Mouse (Mus musculus): Measurements from ENCODE around the gene Thsd4.

Gene Thsd4

GRCm38 (mm10) chr9:60521806-60522264 is at the start of gene Thsd4:
Gene Thsd4, minus strand, starts transcription at chr9:60522046.
- peak; percentile 66; the same call in 1 of the 2 replicates for ATAC-seq (ENCODE audit: insufficient number of reproducible peaks, low FRiP score, low TSS enrichment)

GRCm38 (mm10) chr9:60571041-60571440 is 49.2 kb upstream of the Thsd4 start:
- ATAC-seq (ENCODE audit: insufficient number of reproducible peaks, low FRiP score, low TSS enrichment) = no peak

DNA sequence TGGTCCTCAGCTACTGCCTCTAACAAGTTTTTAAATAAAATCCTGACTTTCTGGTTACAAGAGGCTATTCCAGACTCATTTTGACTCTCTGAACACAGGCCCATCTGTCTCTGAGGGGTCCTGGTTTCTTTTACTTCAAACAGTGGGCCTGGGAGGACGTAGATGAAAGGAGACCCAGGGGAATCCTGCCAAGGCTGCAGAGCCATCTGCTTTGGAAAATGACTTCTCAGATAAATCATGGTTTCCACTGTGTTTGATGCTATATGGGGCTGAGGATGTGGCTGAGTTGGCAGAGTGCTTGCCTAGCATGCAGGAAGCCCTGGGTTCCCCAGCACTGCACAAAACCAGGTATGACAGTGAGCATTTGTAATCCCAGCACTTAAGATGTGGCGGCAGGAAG is 47.5 kb upstream of the Thsd4 start:
- no peak for ATAC-seq (ENCODE audit: insufficient number of reproducible peaks, low FRiP score, low TSS enrichment)

DNA sequence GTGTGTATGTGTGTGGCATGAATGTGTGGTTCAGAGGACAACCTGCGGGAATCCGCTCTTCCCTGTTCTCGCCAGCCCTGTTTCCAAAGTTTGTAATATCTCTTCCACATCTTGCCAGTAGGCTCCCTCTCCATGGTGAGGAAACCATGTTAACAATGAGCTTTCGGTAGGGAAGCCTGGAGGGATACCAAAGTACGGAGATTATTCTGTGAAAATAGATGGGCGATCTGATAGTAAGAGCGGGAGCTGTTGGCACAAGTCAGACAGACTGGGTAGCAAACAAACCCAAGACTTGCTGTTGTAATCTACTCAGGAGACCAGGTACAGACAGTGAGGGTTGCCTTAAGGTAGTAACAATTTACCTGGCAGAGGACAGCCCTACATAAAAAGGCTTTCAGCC is 42.0 kb upstream of the Thsd4 start:
- no peak for ATAC-seq (ENCODE audit: insufficient number of reproducible peaks, low FRiP score, low TSS enrichment)

DNA sequence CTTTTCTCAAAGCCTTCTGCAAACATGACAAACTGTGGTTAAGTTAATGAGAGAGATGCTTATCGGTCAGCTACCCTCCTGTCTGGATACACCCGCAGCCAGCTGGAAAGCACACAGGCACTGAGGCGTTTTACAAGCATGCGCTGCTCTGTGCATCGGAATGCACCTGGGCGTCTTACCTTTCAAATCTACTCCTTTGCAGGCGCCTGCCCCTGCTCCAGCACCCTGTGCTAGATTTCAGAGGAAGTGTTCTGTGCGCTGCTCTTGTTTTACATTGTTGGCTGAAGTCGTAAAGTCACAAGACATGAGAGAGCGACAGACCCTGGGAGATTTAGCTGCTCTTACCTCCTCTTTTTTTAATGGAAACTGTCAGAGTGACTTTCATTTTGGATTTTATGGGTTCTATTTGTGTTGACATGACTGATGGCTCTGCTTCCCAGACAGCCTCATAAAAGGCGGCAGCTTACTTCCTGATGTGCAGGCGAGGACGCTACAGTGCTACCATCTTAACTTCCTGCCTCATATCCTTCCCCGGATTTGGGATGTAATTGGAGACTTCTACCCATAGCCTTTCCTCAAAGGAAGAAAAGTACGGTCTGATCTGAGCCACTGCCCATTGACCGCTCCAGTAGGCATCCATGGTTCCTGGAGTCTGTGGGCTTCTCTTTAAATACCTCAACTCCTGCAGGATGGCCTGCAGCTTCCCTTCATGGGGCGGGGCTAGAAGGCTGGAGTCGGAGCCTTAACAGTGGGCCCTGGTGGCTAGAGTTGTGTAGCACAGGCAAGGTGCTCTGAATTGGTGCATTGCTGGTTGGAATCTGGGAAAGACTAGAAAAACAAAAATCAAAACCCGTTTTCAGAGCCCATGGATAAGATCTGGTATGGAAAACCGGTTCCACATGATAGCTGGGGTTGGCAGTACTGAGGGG is 40.9 kb upstream of the Thsd4 start:
- ATAC-seq (ENCODE audit: insufficient number of reproducible peaks, low FRiP score, low TSS enrichment) = no peak

DNA sequence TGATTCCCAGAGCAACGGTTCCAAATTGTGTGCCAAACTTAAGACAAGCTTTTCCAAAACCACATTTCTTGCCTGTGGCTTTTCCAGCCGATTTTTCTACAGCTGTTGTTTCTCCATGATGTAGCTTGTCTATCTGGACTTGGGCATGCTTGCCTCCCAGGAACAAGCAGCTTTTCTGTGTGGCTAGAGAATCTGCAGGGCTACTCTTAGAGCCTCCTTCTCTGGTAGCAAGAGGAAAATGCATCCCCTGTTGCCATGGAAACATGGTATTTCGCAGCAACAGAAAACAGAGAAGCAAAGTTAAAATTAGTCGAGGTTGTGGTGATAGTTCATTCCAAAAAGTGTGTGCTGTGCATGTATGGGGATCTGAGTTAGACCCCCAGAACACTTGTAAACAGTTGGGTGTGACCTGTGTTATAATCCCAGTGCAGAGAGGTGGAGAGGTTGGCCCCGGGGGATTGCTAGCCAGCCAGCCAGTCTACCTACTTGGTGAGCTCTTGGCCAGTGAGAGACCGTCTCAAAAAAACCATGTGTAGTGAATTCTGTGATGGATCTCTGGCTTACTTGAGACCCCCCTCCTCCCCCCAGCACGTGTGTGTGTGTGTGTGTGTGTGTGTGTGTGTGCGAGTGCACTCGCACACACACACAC is 39.9 kb upstream of the Thsd4 start:
- ATAC-seq (ENCODE audit: insufficient number of reproducible peaks, low FRiP score, low TSS enrichment) = no peak

DNA sequence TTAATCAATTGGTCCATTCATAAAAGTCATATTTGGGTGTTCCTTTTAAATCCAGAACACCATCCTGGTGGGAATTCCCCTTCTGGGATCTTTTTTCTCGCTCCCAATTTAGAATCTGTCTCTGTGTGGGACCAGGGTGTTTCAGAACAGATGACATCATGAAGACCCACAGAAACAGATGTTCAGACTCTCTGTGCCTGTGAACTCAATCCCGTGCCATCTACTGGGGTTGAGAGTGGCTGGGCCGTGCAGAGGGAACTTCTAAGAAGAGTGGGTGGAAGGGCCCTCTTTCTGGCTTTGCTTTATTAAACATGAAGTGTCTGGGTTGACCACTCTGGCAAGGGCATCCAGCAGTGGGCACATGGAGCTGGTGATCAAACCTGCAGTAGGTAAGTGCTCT is 36.7 kb upstream of the Thsd4 start:
- no peak for ATAC-seq (ENCODE audit: insufficient number of reproducible peaks, low FRiP score, low TSS enrichment)

DNA sequence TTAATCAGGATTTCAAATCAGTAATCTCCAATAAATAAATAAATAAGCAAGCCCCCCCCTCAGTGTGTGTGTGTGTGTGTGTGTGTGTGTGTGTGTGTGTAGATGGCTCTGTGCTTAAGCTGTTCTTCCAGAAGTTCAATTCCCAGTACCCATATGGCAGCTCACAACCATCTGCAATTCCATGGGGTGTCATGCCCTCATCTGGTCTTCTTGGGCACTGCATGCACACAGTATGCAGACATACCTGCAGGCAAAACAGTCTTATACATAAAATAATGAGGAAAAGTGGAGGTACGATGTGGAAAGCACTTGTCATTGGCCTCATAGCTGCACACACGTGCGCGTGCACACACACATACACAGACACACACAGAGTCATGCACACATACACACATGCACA is 29.4 kb upstream of the Thsd4 start:
- ATAC-seq (ENCODE audit: insufficient number of reproducible peaks, low FRiP score, low TSS enrichment) = no peak

- no peak for ATAC-seq (ENCODE audit: insufficient number of reproducible peaks, low FRiP score, low TSS enrichment)
Observed at GRCm38 (mm10) chr9:60548182-60548581, 26.3 kb upstream of the Thsd4 start.

DNA sequence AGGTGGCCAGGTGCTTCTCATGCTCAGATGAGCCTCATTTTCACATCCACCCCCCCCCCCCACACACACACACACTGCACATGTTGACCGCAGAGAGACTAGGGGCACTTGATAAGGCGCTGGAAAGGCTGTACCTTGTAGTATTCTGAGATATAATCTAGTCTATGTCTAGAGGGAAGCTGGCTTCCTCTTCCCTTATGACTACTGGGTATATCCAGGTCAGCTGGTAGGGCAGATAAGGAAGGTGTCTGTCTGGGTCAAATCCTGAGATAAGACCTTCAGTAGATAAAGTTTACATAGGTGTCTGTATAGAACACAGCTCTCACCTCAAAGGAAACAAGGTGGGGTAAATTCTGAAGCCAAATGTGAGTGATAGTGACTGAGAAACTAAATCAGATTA is 24.3 kb upstream of the Thsd4 start:
- ATAC-seq (ENCODE audit: insufficient number of reproducible peaks, low FRiP score, low TSS enrichment) = no peak

GRCm38 (mm10) chr9:60545361-60546096 is 23.7 kb upstream of the Thsd4 start:
- ATAC-seq (ENCODE audit: insufficient number of reproducible peaks, low FRiP score, low TSS enrichment) = no peak

DNA sequence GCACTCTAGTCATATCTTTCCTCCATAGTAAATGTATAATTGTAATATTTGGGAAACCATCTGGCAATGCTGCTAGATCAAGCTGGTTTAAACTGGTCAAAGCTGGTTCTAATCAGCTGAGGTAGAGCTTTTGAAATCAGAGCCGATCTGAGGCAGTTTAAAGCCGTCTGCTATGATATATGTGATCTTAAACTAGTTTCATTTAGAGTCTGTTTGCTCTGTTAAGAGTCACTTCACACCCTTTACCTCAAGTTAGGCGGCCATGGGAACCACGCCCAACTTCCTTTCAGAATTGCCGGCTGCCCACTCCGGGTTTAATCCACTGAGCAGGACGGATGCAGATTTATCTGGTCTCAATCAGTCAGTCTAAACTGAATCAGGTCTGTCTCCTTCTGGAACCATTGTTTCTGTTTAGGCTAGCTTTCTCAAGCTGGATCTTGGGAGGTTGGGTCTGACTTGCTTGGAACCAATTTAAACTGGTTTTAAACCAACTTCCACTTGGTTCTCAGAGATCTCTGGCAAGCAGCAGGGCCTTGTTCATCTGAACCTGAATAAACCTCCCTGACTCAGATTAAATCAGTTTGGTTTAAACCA is 21.7 kb upstream of the Thsd4 start:
- no peak for ATAC-seq (ENCODE audit: insufficient number of reproducible peaks, low FRiP score, low TSS enrichment)

- no peak for ATAC-seq (ENCODE audit: insufficient number of reproducible peaks, low FRiP score, low TSS enrichment)
Observed at GRCm38 (mm10) chr9:60530310-60530709, 8.5 kb upstream of the Thsd4 start.

GRCm38 (mm10) chr9:60529348-60530243 is 7.8 kb upstream of the Thsd4 start:
- ATAC-seq (ENCODE audit: insufficient number of reproducible peaks, low FRiP score, low TSS enrichment) = no peak

GRCm38 (mm10) chr9:60528269-60528668 is 6.4 kb upstream of the Thsd4 start:
- ATAC-seq (ENCODE audit: insufficient number of reproducible peaks, low FRiP score, low TSS enrichment) = no peak

- ATAC-seq (ENCODE audit: insufficient number of reproducible peaks, low FRiP score, low TSS enrichment) = no peak
Observed at GRCm38 (mm10) chr9:60527836-60528235, 6.0 kb upstream of the Thsd4 start.

DNA sequence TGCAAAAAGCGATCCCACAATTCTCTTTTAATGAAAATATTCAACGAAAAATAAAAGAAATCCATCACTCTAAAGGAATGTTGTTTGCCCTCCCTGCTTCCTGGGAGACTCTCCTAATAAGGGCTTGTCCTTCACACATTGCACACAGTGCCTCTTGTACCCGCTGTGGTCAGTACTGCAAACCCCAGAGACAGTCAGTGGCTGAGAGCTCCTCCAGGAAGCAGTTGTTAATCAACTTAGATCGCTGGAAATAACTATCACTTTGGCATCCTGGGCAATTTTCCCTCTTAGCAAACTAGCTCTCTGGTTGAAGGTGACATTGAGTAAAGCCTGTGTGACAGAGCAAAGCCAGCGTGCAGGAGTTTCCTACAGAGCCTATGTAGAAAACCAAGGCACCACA is 5.2 kb upstream of the Thsd4 start:
- no peak for ATAC-seq (ENCODE audit: insufficient number of reproducible peaks, low FRiP score, low TSS enrichment)

DNA sequence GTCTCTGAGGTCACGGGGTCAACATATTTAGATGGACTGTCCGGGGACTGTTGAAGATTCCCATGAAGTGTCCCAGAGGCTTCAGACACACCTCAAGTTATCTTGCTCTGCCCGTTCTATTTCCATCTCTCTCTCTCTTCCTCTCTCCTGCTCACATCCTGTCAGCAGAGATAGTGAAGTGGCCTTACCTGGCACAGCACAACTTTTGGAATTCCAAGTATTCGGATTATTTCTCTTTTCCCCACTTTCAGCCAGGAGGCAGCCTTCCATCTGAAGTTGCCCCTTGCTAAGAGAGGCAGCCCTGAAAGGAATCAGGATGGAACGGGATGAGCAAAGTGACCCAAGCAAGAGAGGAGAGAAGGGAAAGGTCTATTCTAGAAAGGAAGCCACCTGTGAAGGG is 4.3 kb upstream of the Thsd4 start:
- ATAC-seq (ENCODE audit: insufficient number of reproducible peaks, low FRiP score, low TSS enrichment) = no peak

GRCm38 (mm10) chr9:60521143-60521542 is 703 bp downstream of the Thsd4 start:
- no peak for ATAC-seq (ENCODE audit: insufficient number of reproducible peaks, low FRiP score, low TSS enrichment)

DNA sequence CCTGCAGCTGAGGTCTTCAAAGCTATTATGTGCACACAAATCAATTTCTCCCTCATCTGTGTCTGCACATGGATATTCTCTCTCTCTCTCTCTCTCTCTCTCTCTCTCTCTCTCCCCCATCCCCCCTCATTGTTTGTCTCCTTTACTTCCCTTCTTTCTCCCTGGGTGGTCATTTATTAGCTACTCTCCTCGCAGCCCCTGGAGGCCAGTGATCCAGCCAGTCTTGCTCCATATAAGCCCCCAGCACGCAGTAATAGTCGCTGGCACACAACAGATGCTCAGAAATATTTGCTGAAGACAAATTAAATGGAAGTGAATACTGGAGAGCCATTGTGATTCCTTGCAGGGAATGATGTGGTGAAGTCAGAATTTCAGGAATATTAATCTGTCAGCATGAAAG is 2.2 kb downstream of the Thsd4 start:
- ATAC-seq (ENCODE audit: insufficient number of reproducible peaks, low FRiP score, low TSS enrichment) = no peak
